Mouse (Mus musculus) splenic B cell, adult 2 months (primary cell): ENCODE measurements around the gene Pm20d2.

ENCODE experiments used
- DNase-seq: peaks from one replicate; pipeline ENCODE4 v3.0.0-alpha.2; 2011; ENCODE audit warnings: low read depth, low spot score
- H3K27me3 ChIP-seq: 2 replicates; pipeline ENCODE4 v1.6.1; 2012; ENCODE audit warnings: mild to moderate bottlenecking, low read length, moderate library complexity, mixed read lengths; ENCODE audit not compliant: control insufficient read depth, poor library complexity, insufficient read depth, severe bottlenecking
- H3K36me3 ChIP-seq: 2 replicates; pipeline ENCODE4 v1.6.1; 2012; ENCODE audit warnings: mild to moderate bottlenecking, low read length, moderate library complexity, mixed read lengths; ENCODE audit not compliant: control insufficient read depth, poor library complexity, insufficient read depth, severe bottlenecking

Pm20d2 gene

DNA sequence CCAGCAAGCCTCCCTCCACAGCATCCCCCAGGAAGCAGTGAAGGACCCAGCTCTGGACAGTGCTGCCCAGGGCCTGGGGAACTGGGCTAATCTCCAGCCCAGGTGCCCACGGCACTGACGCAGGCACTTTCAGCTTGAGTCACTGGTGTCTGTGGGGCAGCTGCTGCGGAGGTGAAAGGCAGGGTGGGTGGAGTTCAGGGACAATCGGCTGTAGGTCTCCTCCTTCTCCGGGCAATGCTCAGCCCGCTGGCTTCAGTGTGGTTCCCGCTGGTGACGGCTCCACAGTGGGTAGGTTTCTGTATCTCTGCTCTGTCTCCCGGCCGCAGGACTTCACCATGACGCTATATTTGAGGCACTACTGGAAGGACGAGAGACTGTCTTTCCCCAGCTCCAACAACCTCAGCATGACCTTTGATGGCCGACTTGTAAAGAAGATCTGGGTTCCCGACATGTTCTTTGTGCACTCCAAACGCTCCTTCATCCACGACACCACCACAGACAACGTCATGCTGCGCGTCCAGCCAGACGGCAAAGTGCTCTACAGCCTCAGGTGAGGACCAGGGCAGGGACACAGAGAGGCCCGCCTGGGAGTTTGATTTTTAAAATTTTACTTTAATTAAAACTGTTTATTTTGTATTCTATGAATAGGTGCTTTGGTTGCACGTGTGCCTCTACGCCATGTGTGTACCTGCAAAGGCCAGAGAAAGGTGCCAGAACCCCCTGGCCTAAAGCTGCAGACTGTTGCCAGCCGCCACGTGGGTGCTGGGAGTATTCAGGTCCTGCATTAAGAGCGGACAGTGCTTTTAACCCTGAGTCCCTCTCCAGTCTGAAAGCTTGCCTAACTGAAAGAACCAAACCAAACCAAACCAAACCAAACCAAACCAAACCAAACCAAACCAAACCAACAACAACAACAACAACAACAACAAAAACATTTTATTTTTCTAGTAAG is 37.2 kb downstream of the Pm20d2 start:
- Histone ChIP-seq H3K36me3 (no peaks in the 10 kb centered on the region), H3K27me3 (no peaks in the 10 kb centered on the region)
- DNase-seq, result no peak

DNA sequence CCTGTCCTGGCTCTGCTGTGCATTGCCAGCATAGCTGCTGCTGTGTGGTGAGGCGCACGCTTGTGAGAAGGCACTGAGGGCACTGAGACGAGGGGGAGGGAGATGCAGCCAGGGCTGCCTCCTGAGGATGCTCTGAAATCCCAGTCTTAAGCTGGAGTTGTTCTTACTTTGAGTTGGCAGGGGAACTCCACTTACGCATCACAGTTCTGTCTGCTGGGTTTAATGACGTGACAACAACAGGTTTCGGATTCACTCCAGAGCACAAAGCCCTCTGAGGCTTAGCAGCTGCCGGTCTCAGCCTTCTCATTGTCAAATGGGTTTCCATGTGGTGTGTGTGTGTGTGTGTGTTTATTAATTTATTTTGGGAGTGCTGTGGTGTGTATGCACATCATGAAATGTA is 40.4 kb downstream of the Pm20d2 start:
- H3K36me3 ChIP-seq, result no peaks in the 10 kb centered on the region
- no peak for DNase-seq
- no peaks in the 10 kb centered on the region for H3K27me3 ChIP-seq

DNA sequence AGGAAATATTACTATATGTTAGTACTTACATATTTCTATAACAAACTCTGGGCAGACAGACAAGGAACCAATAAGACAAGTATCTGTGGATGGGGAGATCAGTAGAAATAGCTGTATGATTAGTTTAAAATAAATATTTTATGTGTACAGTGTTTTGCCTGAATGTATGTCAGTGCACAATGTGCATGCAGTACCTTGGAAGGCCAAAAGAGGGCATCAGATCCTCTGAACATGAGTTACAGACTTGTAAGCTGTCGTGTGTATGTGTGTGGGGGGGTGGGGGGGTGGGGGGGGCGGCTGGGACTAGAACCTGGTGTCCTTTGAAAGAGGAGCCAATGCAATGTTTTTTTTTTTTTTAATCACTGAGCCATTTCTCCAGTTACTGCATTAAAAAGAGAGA is 41.7 kb downstream of the Pm20d2 start:
- DNase-seq, result peak; percentile 87
- no peaks in the 10 kb centered on the region for H3K36me3 ChIP-seq
- no peaks in the 10 kb centered on the region for H3K27me3 ChIP-seq

DNA sequence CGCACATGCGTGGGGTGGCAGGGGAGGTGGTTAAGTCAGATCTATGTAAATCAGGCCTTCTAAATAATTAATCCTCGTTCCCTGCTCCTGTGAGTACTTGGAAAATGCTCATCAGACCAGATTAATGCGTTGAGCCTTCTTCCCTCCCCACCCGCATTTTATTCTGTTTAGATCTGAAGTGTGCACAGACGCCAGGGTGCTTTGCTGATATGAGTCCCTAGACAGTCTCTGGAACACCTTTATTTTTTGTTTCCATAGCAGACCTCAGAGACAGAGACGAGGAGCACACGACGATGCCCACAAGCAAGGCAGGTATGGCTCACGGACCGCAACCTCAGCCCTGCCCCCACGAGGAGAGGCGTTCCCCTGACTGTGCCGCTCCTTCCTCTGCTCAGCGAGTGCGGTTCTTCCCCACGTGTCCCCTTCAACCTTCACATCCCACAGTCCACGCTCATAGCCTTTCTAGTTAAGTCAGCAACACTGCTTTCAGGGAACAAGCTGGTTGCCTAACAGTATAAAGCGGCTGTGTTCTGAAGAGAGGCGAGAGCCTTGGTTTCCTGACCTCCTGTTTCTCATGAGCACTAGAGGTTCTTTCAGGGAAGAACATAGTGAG is 42.8 kb downstream of the Pm20d2 start:
- H3K36me3 ChIP-seq, result no peaks in the 10 kb centered on the region
- H3K27me3 ChIP-seq, result no peaks in the 10 kb centered on the region
- DNase-seq, result peak; percentile 5

DNA sequence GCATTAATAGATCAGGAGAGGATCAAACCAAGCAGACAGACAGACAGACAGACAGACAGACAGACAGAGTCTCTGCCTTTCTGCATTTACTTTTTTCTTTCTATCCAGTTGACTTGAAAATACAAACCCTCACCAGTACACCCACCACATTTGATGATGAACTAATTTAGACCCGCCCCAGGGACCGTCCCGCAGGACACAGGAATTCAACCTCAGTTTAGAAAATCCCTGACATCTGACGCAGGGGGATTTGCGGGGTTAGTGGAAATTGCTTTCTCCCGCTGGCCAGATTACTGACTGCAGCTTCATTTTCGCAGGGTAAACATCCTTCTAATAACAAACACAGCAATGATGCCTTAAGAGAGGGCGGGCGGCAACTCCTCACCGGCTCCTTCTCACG is 57.3 kb downstream of the Pm20d2 start, which contains the start of gene Gabrr1:
Gene Gabrr1 (plus strand): TSS at position 301 of the 400 bp plus-strand sequence.
- no peak for DNase-seq
- no peaks in the 10 kb centered on the region for H3K27me3 ChIP-seq
- no peaks in the 10 kb centered on the region for H3K36me3 ChIP-seq

DNA sequence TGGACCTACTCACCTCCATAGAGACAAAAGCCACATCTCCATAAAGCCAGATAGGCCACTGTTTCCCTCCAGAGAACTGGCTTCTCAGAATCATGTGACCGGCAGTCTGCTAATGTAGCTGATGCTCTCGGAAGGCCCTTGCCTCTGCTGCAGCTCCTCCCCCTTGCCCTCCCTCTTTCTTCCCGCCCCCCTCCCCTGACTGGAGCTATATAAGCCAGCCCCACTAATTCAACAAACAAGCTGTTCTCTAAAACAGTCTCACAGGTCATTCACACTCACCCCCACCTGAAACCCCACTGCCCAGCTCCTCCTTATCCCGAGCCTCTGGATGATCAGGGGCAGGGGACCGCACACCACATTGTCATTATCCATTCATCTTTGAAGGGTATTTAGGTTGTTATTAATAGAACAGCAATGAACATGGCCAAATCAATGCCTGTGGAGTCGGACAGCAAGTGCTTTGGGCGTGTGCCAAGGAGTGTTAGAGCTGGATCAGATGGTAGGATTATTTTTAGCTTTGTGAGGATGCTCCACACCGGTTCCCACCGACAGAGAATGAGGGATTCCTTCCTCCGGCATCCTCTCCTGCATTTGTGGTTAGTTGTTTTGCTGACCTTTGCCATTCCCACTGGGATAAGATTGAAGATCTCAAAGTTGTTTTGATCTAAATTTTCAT is 64.0 kb downstream of the Pm20d2 start:
- Histone ChIP-seq H3K36me3 (no peaks in the 10 kb centered on the region), H3K27me3 (no peaks in the 10 kb centered on the region)
- DNase-seq, result no peak

DNA sequence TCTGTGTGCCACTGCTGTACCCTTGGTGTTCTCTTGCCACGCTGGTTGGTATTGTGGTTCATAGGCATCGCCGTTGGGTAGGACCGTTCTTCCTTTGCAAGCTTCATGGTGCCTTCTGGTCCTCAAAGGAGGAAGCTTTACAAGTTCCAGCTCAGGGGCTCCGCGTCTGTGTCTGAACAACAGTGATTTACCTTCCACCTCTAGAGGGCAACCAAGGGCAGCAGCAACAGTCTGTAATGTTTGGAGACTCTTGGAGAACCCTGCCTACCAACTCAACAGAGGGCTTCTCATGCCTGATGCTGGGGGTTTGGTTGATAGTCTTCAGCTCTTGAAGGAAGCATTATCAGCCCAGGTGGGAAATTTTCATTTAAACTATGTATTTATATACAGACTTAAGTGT is 65.0 kb downstream of the Pm20d2 start:
- Histone ChIP-seq H3K27me3 (no peaks in the 10 kb centered on the region), H3K36me3 (no peaks in the 10 kb centered on the region)
- DNase-seq, result peak; percentile 69
